Mouse (Mus musculus): Measurements from ENCODE around the gene Slc12a7.
"Not testable (repeated sequence)": the region's sequence is repeated elsewhere in the genome, so short reads cannot be mapped to it uniquely, and the experiment has no call there.

Gene Slc12a7

GRCm38 (mm10) chr13:73714020-73714419 lies 18.9 kb upstream of the Slc12a7 start:
- DNase-seq (ENCODE audit: low read depth, low spot score), result peak; percentile 47

DNA sequence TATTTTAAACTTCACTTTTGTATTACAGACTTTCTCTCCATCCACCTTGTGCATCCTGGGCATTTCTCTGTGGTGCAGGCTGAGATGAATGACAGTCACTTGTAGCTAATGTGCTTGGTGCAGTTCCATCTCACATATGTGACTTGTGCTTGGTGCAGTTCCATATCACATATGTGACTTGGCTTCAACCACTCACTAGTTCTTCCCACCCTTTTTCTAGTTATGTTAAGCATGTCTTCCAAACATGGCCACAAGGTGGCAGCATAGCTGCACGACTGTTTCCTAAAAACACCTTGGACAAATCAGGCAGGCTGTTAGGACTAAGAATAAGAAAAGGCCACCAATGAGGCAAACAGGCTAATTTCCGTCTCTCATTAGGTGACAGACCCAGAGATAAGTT lies 14.7 kb upstream of the Slc12a7 start:
- peak; percentile 81 for DNase-seq (ENCODE audit: low read depth, low spot score)

GRCm38 (mm10) chr13:73720241-73720640 lies 12.7 kb upstream of the Slc12a7 start:
- DNase-seq (ENCODE audit: low read depth, low spot score), result no peak

- DNase-seq (ENCODE audit: low read depth, low spot score), result peak; percentile 79
Measured at GRCm38 (mm10) chr13:73723081-73723668, 9.7 kb upstream of the Slc12a7 start.

DNA sequence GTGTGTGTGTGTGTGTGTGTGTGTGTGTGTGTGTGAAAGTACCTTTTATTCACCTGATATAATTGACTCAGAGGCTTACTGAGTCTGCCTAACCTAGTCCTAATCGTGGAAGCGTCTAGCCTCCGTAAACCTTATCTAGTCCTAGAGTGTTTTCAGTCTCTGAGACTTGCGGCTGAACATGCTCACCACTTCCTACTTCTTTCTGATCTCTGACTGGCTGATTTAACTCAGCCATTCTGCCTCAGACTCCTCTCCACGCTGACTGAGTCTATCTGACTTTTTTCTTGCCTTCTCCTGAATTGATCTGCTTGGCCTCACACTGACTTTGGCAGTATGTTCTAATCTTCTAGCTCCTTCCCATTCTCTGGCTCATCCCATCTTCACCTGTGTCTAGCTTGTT lies 7.6 kb upstream of the Slc12a7 start:
- no peak for DNase-seq (ENCODE audit: low read depth, low spot score)

DNA sequence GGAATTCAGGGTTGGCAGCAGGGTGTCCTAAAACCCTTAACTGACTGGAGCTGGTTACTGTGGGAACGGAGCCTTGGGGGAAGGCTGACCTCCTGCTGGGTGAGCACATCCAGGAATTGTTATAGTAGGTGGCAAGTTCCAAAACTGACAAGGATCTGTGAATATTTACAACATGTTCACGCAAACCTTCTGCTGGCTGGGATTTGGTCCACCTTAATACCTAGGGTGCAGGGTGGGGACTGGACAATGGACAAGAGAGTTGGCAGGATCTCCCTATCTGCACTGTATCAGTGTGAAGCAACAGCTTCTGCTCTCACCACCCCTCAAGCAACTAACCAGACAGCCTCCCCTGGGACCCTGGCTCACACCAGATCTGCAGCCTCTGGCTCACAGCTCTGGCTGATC lies 5.3 kb upstream of the Slc12a7 start:
- DNase-seq (ENCODE audit: low read depth, low spot score), result no peak

- no peak for DNase-seq (ENCODE audit: low read depth, low spot score)
Measured at GRCm38 (mm10) chr13:73728633-73729032, 4.3 kb upstream of the Slc12a7 start.

DNA sequence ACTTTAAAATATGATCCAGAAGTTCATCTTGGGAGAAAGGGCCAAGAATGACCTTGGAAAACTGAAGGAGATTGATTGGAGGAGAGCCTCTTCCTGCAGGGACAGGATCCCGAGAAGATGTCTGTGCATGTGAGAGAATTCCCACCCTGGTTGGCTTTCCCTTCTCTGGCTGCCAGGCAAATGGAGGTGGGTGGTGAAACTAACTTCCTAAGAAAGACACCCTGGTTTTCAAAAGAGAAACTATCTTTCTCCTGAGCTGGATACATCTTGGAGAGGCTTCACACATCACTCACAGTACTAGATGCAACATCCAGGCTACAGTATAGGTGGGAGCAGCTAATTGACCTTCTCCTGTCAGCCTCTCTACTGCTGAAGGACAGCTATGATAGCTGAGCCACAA lies 2.0 kb upstream of the Slc12a7 start:
- no peak for DNase-seq (ENCODE audit: low read depth, low spot score)

DNA sequence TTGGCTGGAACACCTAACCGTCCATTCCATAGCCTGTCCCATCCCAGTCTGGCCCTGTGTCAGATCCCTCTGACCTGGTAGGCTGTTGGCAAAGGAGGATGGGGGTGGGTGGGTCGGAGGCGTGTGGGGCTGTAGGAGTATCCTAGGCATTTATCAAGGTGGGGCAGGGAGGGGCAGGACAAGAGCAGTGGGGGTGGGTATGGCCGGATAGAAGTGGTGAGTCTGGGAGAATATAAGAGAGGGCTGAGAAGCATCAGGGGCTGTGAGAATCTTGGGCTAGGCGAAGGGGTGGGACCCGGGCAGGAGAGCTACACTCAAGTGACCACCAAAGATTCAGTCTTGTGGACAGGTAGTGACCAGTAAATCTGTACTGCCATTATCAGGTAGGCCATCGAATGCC lies 659 bp upstream of the Slc12a7 start:
- no peak for DNase-seq (ENCODE audit: low read depth, low spot score)

GRCm38 (mm10) chr13:73734379-73734778 lies 1.5 kb downstream of the Slc12a7 start:
- no peak for DNase-seq (ENCODE audit: low read depth, low spot score)

DNA sequence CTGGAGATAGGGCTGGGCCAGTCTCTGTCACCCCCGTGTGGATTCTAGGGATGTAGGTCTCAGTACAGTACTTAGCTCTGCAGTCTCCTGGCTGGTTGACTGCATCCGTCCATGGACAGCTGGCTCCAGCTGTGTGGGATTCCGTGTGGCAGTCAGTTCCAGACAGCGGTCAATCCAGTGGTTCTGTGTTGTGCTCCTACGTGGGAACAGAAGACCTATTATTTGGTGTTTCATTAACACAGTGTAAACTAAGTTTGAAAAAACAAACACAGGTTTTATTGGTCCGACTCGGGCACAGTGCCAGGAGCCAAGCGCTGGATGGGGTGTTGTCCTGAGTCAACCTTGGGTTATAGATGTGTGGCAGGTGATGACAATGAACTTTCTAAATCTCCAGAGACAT lies 2.4 kb downstream of the Slc12a7 start:
- no peak for DNase-seq (ENCODE audit: low read depth, low spot score)

DNA sequence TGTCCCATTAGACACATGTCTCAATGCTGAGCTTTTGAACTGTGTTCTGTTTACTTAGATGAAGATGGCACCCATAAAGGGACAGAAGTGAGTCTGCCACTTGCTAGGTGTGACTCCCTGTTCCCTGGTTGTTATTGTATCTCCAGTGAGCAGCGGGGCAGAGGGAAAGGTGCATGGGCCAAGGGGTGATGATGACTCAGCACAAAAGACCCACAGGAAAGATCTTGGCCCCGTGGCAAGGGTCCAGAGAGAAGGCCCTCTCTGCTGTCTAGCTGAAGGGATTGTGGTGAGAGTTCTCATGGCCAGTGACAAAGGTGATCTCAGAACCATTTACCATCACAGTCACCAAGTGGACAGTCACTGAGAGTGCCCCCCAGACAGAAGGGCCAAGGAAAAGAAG lies 3.0 kb downstream of the Slc12a7 start:
- no peak for DNase-seq (ENCODE audit: low read depth, low spot score)

DNA sequence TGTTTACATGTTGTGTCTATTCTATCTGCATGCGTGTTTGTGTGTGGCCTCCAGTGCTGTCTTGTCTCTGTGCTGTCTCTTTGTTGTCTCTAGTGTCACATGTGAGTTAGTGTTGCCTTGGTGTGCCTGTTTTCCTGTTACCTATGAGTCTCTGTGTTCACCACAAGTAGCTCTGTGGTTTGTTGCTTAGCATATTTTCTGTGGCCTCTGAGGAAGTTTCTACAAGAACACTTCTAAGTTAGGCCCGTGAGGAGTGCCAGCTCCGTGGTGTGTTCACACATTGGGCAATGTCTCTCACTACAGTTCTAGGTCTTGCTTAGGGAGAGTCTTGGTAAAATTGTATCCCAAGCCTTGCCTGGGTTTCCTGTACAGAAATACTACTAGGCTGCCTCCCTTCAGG lies 4.0 kb downstream of the Slc12a7 start:
- no peak for DNase-seq (ENCODE audit: low read depth, low spot score)

DNA sequence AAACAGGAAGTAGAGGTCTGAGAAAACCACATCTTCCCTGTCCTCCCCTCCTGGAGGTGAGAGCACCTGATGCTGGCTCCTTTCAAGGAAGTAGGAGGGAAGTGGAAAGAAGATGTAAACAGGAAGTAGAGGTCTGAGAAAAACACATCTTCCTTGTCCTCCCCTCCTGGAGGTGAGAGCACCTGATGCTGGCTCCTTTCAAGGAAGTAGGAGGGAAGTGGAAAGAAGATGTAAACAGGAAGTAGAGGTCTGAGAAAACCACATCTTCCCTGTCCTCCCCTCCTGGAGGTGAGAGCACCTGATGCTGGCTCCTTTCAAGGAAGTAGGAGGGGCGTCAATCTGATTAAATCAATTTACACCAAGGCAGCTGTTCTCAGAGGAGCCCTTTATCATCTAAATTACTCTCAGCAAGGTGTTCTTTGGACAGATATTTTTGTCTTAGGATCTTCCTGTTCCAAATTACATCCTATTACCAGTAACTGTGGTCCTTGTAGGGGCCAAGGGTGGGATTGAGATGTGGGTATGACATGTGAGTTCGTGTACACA lies 7.6 kb downstream of the Slc12a7 start:
- not testable (repeated sequence) for DNase-seq (ENCODE audit: low read depth, low spot score)

DNA sequence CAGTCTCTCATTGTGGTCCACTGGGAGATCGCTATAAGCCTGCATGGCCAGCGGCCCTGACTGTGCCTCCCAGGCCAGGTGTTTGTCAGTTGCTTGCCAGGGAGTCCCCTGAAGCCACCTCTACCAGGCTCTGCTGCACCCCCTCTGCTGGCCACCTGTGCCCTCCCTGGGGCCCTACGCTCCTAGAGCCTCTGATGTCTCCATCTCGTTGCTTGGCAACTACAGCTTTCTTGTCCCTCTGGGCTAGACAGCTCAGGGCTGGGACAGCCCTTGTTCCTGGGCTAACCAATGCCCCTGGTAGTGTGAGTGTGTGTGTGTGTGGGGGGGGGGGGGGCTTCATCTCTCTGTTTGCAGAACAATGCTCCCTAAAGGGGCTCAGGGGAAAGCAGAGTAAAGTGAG lies 10.1 kb downstream of the Slc12a7 start:
- no peak for DNase-seq (ENCODE audit: low read depth, low spot score)

- DNase-seq (ENCODE audit: low read depth, low spot score), result no peak
Measured at GRCm38 (mm10) chr13:73743662-73744061, 10.8 kb downstream of the Slc12a7 start.

- DNase-seq (ENCODE audit: low read depth, low spot score), result peak; percentile 66
Measured at GRCm38 (mm10) chr13:73748663-73749440, 16.0 kb downstream of the Slc12a7 start.

GRCm38 (mm10) chr13:73750435-73750834 lies 17.5 kb downstream of the Slc12a7 start:
- DNase-seq (ENCODE audit: low read depth, low spot score), result no peak

- DNase-seq (ENCODE audit: low read depth, low spot score), result no peak
Measured at GRCm38 (mm10) chr13:73751284-73751683, 18.4 kb downstream of the Slc12a7 start.

DNA sequence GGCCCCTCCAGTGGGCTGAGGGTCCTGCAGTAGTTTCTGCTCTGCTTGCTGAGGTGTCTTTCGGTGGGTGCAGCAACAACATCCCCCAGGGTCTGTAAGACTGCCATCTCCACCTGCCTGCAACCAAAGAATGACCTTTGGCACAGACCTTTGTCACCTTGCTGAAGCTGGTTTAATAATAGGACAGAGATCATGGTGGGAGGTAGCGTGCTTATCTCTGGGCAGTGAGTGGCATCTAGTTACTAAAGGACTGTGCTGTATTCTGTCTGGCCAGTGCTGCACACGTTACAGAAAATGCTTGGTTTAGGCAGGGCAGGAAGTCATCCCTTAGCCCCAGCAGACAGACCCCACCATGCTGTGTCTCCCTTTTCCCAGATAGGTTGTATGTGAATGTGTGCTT lies 22.9 kb downstream of the Slc12a7 start:
- no peak for DNase-seq (ENCODE audit: low read depth, low spot score)

DNA sequence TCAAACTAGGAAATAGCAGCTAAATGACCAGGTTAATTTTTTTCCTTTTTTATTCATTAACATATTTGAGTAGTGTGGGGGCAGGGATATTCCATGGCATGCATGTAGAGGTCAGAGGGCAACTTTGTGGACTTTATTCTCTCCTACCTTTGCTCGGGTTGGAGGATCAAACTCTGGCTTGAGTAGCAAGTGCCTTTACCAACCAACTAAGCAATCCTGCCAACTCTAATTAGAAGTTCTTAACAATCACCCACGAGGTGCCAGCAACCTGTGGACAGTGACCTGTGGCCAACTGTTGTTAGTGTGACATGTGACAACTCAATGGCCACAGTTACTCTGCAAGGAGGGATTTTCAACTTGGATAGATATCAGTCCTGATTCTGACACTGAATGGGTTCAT lies 24.0 kb downstream of the Slc12a7 start:
- no peak for DNase-seq (ENCODE audit: low read depth, low spot score)

- no peak for DNase-seq (ENCODE audit: low read depth, low spot score)
Measured at GRCm38 (mm10) chr13:73757362-73757761, 24.5 kb downstream of the Slc12a7 start.

DNA sequence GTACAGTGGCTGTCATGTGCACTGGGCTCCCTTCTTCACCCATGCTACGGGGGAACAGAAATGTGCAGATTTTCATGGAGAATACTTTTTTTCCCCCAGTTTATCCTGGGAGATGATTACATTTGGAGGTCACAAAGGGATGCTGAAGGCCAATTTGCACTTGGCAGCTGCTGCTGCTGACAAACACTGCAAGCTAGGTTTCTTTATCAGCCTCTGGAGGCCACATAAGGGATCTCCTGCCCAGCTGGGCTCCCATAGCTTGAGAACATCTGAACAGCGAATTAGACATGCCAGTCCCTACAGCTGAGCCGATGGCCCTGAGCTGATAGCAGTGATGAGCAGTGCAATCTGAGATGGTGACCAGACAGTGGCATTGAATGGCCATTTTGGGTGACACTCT lies 26.7 kb downstream of the Slc12a7 start:
- no peak for DNase-seq (ENCODE audit: low read depth, low spot score)
